In the genomic region with DNA sequence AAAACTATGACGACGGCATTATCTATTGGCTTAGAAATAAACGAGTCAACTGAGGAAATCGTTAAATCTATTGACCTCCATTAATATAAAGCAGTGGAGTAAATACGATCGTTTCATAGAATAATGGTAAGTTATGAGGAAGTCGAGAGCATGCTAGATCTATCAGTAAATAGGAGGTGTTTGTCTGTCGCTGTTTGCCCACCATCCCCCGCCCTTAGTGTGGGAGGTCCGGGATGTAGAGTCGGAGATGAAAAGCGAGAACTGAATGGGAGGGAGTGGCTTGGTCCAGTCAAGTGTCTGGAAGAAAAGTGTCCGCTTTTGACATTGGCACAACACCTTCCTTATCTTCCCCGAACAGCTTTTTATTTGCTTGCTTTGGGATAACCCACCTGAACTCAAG, we compare ENCODE assay signal across 9 mouse cellular contexts. TPM values are rescaled to one million over a fixed set of nuclear protein-coding genes. Genes with fewer than 3 reads are reported as not detected.
DNase-seq lines count a peak whose midpoint lies in the region; ATAC-seq and TF ChIP-seq lines count a peak whose summit lies in the region.
"Had no signal": no experiment of that assay in that cellular context is flagged by ENCODE, and none has a peak within 500 bp of the region (broad histone marks: within the 10 kb centered on the region; RNA-seq: fewer than 3 reads in every experiment).

A gene (plus strand): TSS at position 79 of the 400 bp plus-strand sequence.

- peak within 1 kb of the TSS; percentile 58 for H3K9ac ChIP-seq in heart, embryonic 16.5 days (ENCODE audit: low read length)
- no peak within 1 kb of the TSS for H3K9ac ChIP-seq in ES-Bruce4 (ENCODE audit: low read depth, poor library complexity, severe bottlenecking)
- H3K9ac ChIP-seq in forebrain, embryonic 11.5 days (ENCODE audit: low read length) = peak within 1 kb of the TSS; percentile 56
- H3K9ac ChIP-seq in limb, embryonic 14.5 days (ENCODE audit: low read depth, low read length, severe bottlenecking) = peak within 1 kb of the TSS; percentile 55

- TF ChIP-seq POLR2A in ES-Bruce4 (IDR thresholded peaks at IDR 0.05; ENCODE audit: insufficient read depth, low read length) = no peak
- no peak for TF ChIP-seq POLR2A in limb, embryonic 14.5 days (IDR thresholded peaks at IDR 0.05; ENCODE audit: borderline replicate concordance, extremely low read depth, insufficient read depth, insufficient read length)

- H3K4me3 ChIP-seq in heart, embryonic 16.5 days (ENCODE audit: low read length) = peak within 1 kb of the TSS; percentile 63
- peak within 1 kb of the TSS; percentile 49 for H3K4me3 ChIP-seq in ES-Bruce4 (ENCODE audit: low read depth, low read length)
- peak within 1 kb of the TSS; percentile 57 for H3K4me3 ChIP-seq in forebrain, embryonic 11.5 days (ENCODE audit: low read depth, low read length)
- peak within 1 kb of the TSS; percentile 55 for H3K4me3 ChIP-seq in limb, embryonic 14.5 days (replicated peaks; ENCODE audit: low read length)

- peaks cover 7% of the 10 kb centered on the region; the same call in 1 of the 2 replicates for H3K4me1 ChIP-seq in heart, embryonic 16.5 days (ENCODE audit: control insufficient read depth, insufficient read depth, low read length)
- no peaks in the 10 kb centered on the region for H3K4me1 ChIP-seq in ES-Bruce4 (ENCODE audit: control insufficient read depth, insufficient read depth, low read length)
- H3K4me1 ChIP-seq in forebrain, embryonic 11.5 days (replicated peaks; ENCODE audit: control insufficient read depth, insufficient read depth, low read length) = 0 out of 2 replicates have a peak, but pooled peaks cover 2% of the 10 kb centered on the region
- 0 out of 2 replicates have a peak, but pooled peaks cover 4% of the 10 kb centered on the region for H3K4me1 ChIP-seq in limb, embryonic 14.5 days (ENCODE audit: control insufficient read depth, insufficient read depth, low read length)

- H3K27me3 ChIP-seq in heart, embryonic 16.5 days (ENCODE audit: control insufficient read depth, insufficient read depth, low read length) = peaks cover 12% of the 10 kb centered on the region
- no peaks in the 10 kb centered on the region; the same call in none of the 2 replicates for H3K27me3 ChIP-seq in ES-Bruce4 (ENCODE audit: control insufficient read depth, insufficient read depth, low read length, poor library complexity, severe bottlenecking)
- peaks cover 5% of the 10 kb centered on the region; the same call in 1 of the 2 replicates for H3K27me3 ChIP-seq in forebrain, embryonic 11.5 days (ENCODE audit: control insufficient read depth, insufficient read depth, low read length)
- H3K27me3 ChIP-seq in limb, embryonic 14.5 days (ENCODE audit: control insufficient read depth, insufficient read depth, low read length) = peaks cover 25% of the 10 kb centered on the region

- TF ChIP-seq CTCF in ES-Bruce4 (IDR thresholded peaks at IDR 0.05; ENCODE audit: low read depth, low read length) = no peak

- no peak for DNase-seq in heart, postnatal 14 days
- no peak for DNase-seq in forebrain, embryonic 11.5 days (ENCODE audit: low spot score)
- no peak for DNase-seq in limb, embryonic 14.5 days (ENCODE audit: low spot score)
- no peak for DNase-seq in frontal cortex, postnatal 14 days (ENCODE audit: low spot score in 2 of 2)
- no peak for DNase-seq in thymus, postnatal 4 days

- intact Hi-C loops in heart, postnatal 14 days (cut with DNase I) = no loop called here

- H3K36me3 ChIP-seq in heart, embryonic 16.5 days (ENCODE audit: control insufficient read depth, insufficient read depth) = no peaks in the 10 kb centered on the region
- no peaks in the 10 kb centered on the region for H3K36me3 ChIP-seq in ES-Bruce4 (ENCODE audit: control insufficient read depth, insufficient read depth, low read length, poor library complexity, severe bottlenecking)
- no peaks in the 10 kb centered on the region for H3K36me3 ChIP-seq in forebrain, embryonic 11.5 days (ENCODE audit: control insufficient read depth, insufficient read depth, low read length)
- H3K36me3 ChIP-seq in limb, embryonic 14.5 days (ENCODE audit: control insufficient read depth, insufficient read depth, low read length) = no peaks in the 10 kb centered on the region

- TF ChIP-seq EP300 in ES-Bruce4 (IDR thresholded peaks at IDR 0.05; ENCODE audit: insufficient read depth, low read depth, low read length) = no peak

- no peak for ATAC-seq in heart, embryonic 16.5 days (replicated peaks; ENCODE audit: extremely low read depth, insufficient read depth, low FRiP score)
- ATAC-seq in forebrain, embryonic 11.5 days (replicated peaks; ENCODE audit: low FRiP score) = peak; percentile 25
- no peak for ATAC-seq in limb, embryonic 14.5 days (ENCODE audit: low FRiP score, low read depth)
- ATAC-seq in CD4-positive, CD25-positive, alpha-beta regulatory T cell, adult 4 months = no peak

- WGBS in heart, embryonic 16.5 days = 10% methylated on average over 14 of the region's 14 CpGs
- WGBS in forebrain, embryonic 11.5 days = 7% methylated on average over 14 of the region's 14 CpGs
- WGBS in limb, embryonic 14.5 days = 8% methylated on average over 14 of the region's 14 CpGs

- peak within 1 kb of the TSS; percentile 99 for H3K4me2 ChIP-seq in heart, embryonic 16.5 days (ENCODE audit: low read depth, low read length)
- H3K4me2 ChIP-seq in forebrain, embryonic 11.5 days (ENCODE audit: low read depth, low read length, severe bottlenecking) = peak within 1 kb of the TSS; percentile 95
- peak within 1 kb of the TSS; percentile 99 for H3K4me2 ChIP-seq in limb, embryonic 14.5 days (replicated peaks; ENCODE audit: low read depth, low read length, severe bottlenecking)

- H3K27ac ChIP-seq in heart, embryonic 16.5 days (ENCODE audit: low read length) = no peak within 1 kb of the TSS
- H3K27ac ChIP-seq in ES-Bruce4 (ENCODE audit: insufficient read depth, low read length) = no peak within 1 kb of the TSS
- H3K27ac ChIP-seq in forebrain, embryonic 11.5 days (ENCODE audit: low read depth, low read length) = no peak within 1 kb of the TSS
- H3K27ac ChIP-seq in limb, embryonic 14.5 days (replicated peaks; ENCODE audit: low read depth, low read length) = no peak within 1 kb of the TSS

- no peaks in the 10 kb centered on the region for H3K9me3 ChIP-seq in heart, embryonic 16.5 days (replicated peaks; ENCODE audit: control insufficient read depth, low read length)
- H3K9me3 ChIP-seq in ES-Bruce4 (replicated peaks; ENCODE audit: control insufficient read depth, insufficient read depth, low read length, poor library complexity, severe bottlenecking) = no peaks in the 10 kb centered on the region
- no peaks in the 10 kb centered on the region for H3K9me3 ChIP-seq in forebrain, embryonic 11.5 days (ENCODE audit: control insufficient read depth, low read length)
- H3K9me3 ChIP-seq in limb, embryonic 14.5 days (ENCODE audit: control insufficient read depth, low read length) = no peaks in the 10 kb centered on the region

RNA-seq across cellular contexts. Expression of the gene that starts here (rescaled TPM):
- polyA plus RNA-seq in heart, embryonic 16.5 days (2015; fragmentation: Nextera tagmentation; extraction: Ambion mirVana) = 0.15 TPM in 1 of 2 replicates, not detected in the other
- total RNA-seq in heart, postnatal 14 days (2021) = not detected
- polyA plus RNA-seq in ES-Bruce4 (2011; ENCODE audit: insufficient read depth, insufficient read length, low read depth, missing spikeins) = not detected in 2 replicates
- 0.75 and 1.8 TPM in 2 replicates for polyA plus RNA-seq in forebrain, embryonic 11.5 days (2014; fragmentation: Nextera tagmentation; extraction: Ambion mirVana)
- polyA plus RNA-seq in limb, embryonic 14.5 days (2012; rRNA removed) = 0.91 and 1.5 TPM in 2 replicates
- 0.72 and 0.83 TPM in 2 replicates for polyA plus RNA-seq in limb, embryonic 14.5 days (2014; fragmentation: Nextera tagmentation; extraction: Ambion mirVana)
- not detected for polyA plus RNA-seq in CD4-positive, CD25-positive, alpha-beta regulatory T cell, adult 4 months (2017; shearing (Covaris generic))
- polyA plus RNA-seq: large intestine, adult 2 months had no signal
